Mouse (Mus musculus) megakaryocyte, embryonic 14.5 days (primary cell): Measurements from ENCODE around the gene Sphk2.

Experiments
- FLI1 ChIP-seq: IDR thresholded peaks from 2 replicates; pipeline ENCODE4 v1.6.1; 2012; ENCODE audit warnings: low read length, inconsistent platforms, mixed read lengths
- GATA1 ChIP-seq: IDR thresholded peaks from 3 replicates; pipeline ENCODE4 v1.6.1; 2012; ENCODE audit warnings: mixed read lengths, low read length, inconsistent platforms, borderline replicate concordance

DNA sequence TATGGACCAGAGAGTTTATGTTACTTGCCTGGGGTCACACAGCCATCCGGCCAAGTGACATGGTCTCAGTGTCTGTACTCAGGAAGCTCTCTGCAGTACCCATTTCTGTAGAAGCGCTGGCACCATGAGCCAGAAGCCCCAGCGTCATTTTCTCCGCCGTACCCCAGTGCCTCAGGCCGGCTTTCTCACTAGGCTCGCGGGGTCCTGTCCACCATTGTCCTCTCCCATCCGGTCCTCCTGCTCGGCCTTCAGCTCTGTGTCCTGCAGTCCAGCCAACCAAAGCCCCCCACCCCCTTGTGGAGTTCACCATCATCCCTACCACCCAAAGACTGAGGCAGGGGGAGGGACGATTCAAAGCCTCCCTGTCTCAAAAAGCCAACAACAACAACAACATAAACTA lies 16.2 kb downstream of the Sphk2 start:
- TF ChIP-seq GATA1 (no peak), FLI1 (no peak)
